Mouse (Mus musculus) kidney, adult 9 months (tissue): Measurements from ENCODE around the gene Fscn1.
A peak's percentile ranks its signal among the peaks of the same experiment; 100 is the strongest.

Experiments used
- DNase-seq: peaks from one replicate; pipeline ENCODE4 v3.0.0; 2022

Fscn1 gene

GRCm38 (mm10) chr5:142976516-142976915, 16.4 kb downstream of the Fscn1 start:
- DNase-seq = peak; percentile 17

- DNase-seq = peak; percentile 58
Measured at GRCm38 (mm10) chr5:142982046-142982801, 22.1 kb downstream of the Fscn1 start.

- DNase-seq = no peak
Measured at GRCm38 (mm10) chr5:142983174-142983573, 23.0 kb downstream of the Fscn1 start.

- no peak for DNase-seq
Measured at GRCm38 (mm10) chr5:142984271-142984670, 24.1 kb downstream of the Fscn1 start.

- peak; percentile 33 for DNase-seq
Measured at GRCm38 (mm10) chr5:142988520-142988919, 28.4 kb downstream of the Fscn1 start.

GRCm38 (mm10) chr5:142989167-142989566, 29.0 kb downstream of the Fscn1 start:
- DNase-seq = no peak

- DNase-seq = no peak
Measured at GRCm38 (mm10) chr5:142994746-142995145, 34.6 kb downstream of the Fscn1 start.

- DNase-seq = no peak
Measured at GRCm38 (mm10) chr5:142997526-142997925, 37.4 kb downstream of the Fscn1 start.

GRCm38 (mm10) chr5:142998171-142998570, 38.0 kb downstream of the Fscn1 start:
- peak; percentile 56 for DNase-seq

GRCm38 (mm10) chr5:143000091-143000490, 39.9 kb downstream of the Fscn1 start:
- no peak for DNase-seq

- peak; percentile 22 for DNase-seq
Measured at GRCm38 (mm10) chr5:143000654-143001500, 40.7 kb downstream of the Fscn1 start.

GRCm38 (mm10) chr5:143009383-143009782, 49.2 kb downstream of the Fscn1 start:
- no peak for DNase-seq

GRCm38 (mm10) chr5:143017401-143017800, 57.3 kb downstream of the Fscn1 start:
- peak; percentile 44 for DNase-seq
